Mouse (Mus musculus) gastrocnemius, adult 8-10 months (tissue): ENCODE data around the gene H2al1m. TPM values are rescaled to one million over a fixed set of nuclear protein-coding genes. Genes with fewer than 3 reads are reported as not detected.
A peak's percentile ranks its signal among the peaks of the same experiment; 100 is the strongest.
"Not testable (repeated sequence)": the region's sequence is repeated elsewhere in the genome, so short reads cannot be mapped to it uniquely, and the experiment has no call there.

Experiments
- DNase-seq, 2 experiments: peaks; one replicate each; pipeline ENCODE4 v3.0.0; 2022; ENCODE audit warnings: low spot score in 2 of 2
- total RNA-seq, 4 experiments: library from RNA; stranded (reverse); gene quantifications; 2 replicates each; pipeline ENCODE4 v1.2.4; 2022

Gene H2al1m
- total RNA-seq, 4 experiments from 2014 or later, result 1.2 TPM; not detected in 3

DNA sequence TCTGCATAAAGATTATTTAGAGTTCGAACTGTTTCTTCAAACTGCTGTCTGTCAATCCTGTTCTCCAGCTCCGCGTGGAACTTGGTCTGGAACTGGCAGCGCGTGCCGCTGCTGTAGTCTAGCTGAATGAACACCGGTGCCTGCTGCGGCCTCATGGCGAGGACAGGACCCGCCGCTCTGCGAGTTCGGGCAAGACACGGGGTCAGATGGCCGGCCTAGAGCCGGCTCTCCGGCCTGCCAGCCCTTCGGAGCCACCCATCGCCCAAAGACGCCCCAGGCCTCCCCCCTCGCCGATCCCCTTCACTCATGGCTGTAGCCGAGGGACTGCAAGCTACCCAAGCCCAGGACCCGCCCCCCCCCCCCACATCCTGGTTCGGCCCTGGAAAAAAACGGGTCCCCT, 44.4 kb downstream of the H2al1m start:
- not testable (repeated sequence) for DNase-seq

DNA sequence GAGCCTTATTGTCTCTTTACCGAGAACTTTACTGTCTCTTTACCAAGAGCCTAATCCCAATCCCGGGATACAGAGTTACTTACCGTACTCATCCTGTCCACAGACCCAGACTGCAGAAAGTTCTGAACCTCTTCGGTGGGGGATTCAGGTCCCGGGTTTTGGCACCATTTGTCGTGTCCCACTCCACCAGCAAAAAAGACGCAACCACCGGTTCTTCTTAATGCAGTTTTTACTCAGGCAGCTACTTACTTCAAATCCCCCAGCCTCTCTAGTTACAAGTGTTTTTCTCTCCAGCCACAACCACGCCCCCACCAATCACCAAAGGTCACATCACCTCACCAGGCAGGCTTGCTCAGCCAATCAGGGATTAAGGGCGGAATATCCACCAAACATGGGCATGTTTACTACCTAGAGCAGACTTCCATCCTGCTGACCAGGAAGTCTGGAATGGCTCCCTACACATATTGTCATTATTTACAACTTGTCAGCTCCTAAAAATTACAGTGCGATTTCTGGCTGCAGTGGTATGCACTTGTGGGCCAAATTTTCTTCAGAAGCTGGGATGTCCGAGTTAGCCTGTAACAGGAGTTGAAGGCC, 48.9 kb downstream of the H2al1m start:
- DNase-seq, result peak in 1 of 2 experiments; percentile 2

DNA sequence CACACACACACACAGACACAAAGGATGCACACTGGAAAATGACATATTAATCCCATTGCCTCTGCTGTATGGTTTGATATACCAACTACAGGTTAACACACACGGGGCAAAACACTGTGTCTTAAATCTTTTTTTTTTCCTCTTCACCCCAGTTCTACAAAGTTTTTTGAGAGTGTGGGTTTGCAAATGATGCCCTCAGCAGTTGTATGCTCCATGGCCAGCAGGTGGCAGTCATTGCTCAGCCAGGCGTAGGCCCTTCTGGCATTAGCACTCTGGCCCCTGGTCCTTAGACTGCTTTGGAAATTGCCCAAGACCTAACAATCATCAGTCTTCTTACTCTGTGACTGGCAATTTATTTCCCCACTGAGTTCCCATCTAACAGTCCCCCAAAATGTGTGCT, 49.5 kb downstream of the H2al1m start:
- DNase-seq, result peak in 1 of 2 experiments; percentile 23

Other genes with a start within 250 kb of the H2al1m start
- gene Fthl17f, start 220.7 kb upstream of the H2al1m start, total RNA-seq, result not detected
- gene 4930402K13Rik, start 179.2 kb upstream of the H2al1m start, total RNA-seq, result not detected
- gene Lancl3, start 83.9 kb upstream of the H2al1m start, total RNA-seq, result under 1 TPM; 0.08 to 0.51 (median 0.17) TPM
- not detected for gene Gm14862, start 26.9 kb upstream of the H2al1m start, total RNA-seq
- gene Xk, start 11.0 kb upstream of the H2al1m start, total RNA-seq, result 1 to 10 TPM; 4.2 to 6.5 (median 5.0) TPM
- gene H2al1k, start 66.9 kb downstream of the H2al1m start, total RNA-seq, result not detected
- 1 to 10 TPM in 2 of 4 experiments, under 1 TPM in 2; 0.17 to 2.2 (median 1.0) TPM for gene Cybb, start 204.0 kb downstream of the H2al1m start, total RNA-seq